Comparison of ENCODE assay signal across 14 mouse cellular contexts in genomic region chr8:93499437-93499836, GRCm38 (mm10). TPM values are rescaled to one million over a fixed set of nuclear protein-coding genes. Genes with fewer than 3 reads are reported as not detected.
DNase-seq lines count a peak whose midpoint lies in the region; ATAC-seq and TF ChIP-seq lines count a peak whose summit lies in the region.
"Had no signal": no experiment of that assay in that cellular context is flagged by ENCODE, and none has a peak within 500 bp of the region (broad histone marks: within the 10 kb centered on the region; RNA-seq: fewer than 3 reads in every experiment).

No protein-coding gene starts in this region.

- no peaks in the 10 kb centered on the region for H3K9me3 ChIP-seq in forebrain, embryonic 16.5 days (ENCODE audit: control insufficient read depth, low read length)
- no peaks in the 10 kb centered on the region for H3K9me3 ChIP-seq in forebrain, embryonic 14.5 days (replicated peaks; ENCODE audit: control insufficient read depth, low read length)
- no peaks in the 10 kb centered on the region for H3K9me3 ChIP-seq in midbrain, postnatal 0 days (ENCODE audit: low read length)
- H3K9me3 ChIP-seq: liver, embryonic 15.5 days; neural tube, embryonic 13.5 days had no signal

- H3K9ac ChIP-seq in forebrain, embryonic 16.5 days (replicated peaks; ENCODE audit: low read depth, low read length) = no peak overlapping the region
- H3K9ac ChIP-seq in forebrain, embryonic 14.5 days (ENCODE audit: low read length) = no peak overlapping the region
- H3K9ac ChIP-seq in midbrain, postnatal 0 days (replicated peaks; ENCODE audit: low read length, poor library complexity, severe bottlenecking) = no peak overlapping the region
- H3K9ac ChIP-seq: liver, embryonic 15.5 days; neural tube, embryonic 13.5 days had no signal

- H3K27ac ChIP-seq in forebrain, embryonic 16.5 days (ENCODE audit: low read length) = no peak overlapping the region
- no peak overlapping the region for H3K27ac ChIP-seq in forebrain, embryonic 14.5 days (ENCODE audit: low read depth, low read length)
- no peak overlapping the region for H3K27ac ChIP-seq in midbrain, postnatal 0 days (ENCODE audit: low read depth, low read length)
- H3K27ac ChIP-seq: liver, embryonic 15.5 days; neural tube, embryonic 13.5 days had no signal

- no peak for DNase-seq in forebrain, embryonic 14.5 days (ENCODE audit: low spot score)
- DNase-seq in lung, postnatal 14 days = peak; percentile 0
- no peak for DNase-seq in lung, adult 18-20 months
- DNase-seq in R1 (ENCODE audit: low read depth, low spot score) = peak; percentile 9
- DNase-seq in midbrain, postnatal 0 days (ENCODE audit: low spot score) = no peak
- DNase-seq in urinary bladder, postnatal 25 days (ENCODE audit: low spot score) = no peak
- DNase-seq: embryo, embryonic 11 days; kidney, adult 11 months; right cerebral cortex, postnatal 14 days had no signal

- no peak for ATAC-seq in forebrain, embryonic 16.5 days
- ATAC-seq in forebrain, embryonic 14.5 days = no peak
- no peak for ATAC-seq in midbrain, postnatal 0 days (ENCODE audit: low FRiP score)

- no peak for TF ChIP-seq CTCF in midbrain, postnatal 0 days (IDR thresholded peaks at IDR 0.05)

- no peaks in the 10 kb centered on the region for H3K4me1 ChIP-seq in forebrain, embryonic 16.5 days (replicated peaks; ENCODE audit: control insufficient read depth, insufficient read depth, low read length)
- H3K4me1 ChIP-seq in forebrain, embryonic 14.5 days (ENCODE audit: control insufficient read depth, insufficient read depth, low read length) = no peaks in the 10 kb centered on the region
- H3K4me1 ChIP-seq in midbrain, postnatal 0 days (ENCODE audit: insufficient read depth, low read length) = no peaks in the 10 kb centered on the region
- H3K4me1 ChIP-seq: liver, embryonic 15.5 days had no signal

- H3K4me3 ChIP-seq in forebrain, embryonic 16.5 days (replicated peaks; ENCODE audit: low read length) = no peak overlapping the region
- H3K4me3 ChIP-seq in forebrain, embryonic 14.5 days (ENCODE audit: low read depth, low read length) = no peak overlapping the region
- H3K4me3 ChIP-seq in midbrain, postnatal 0 days (ENCODE audit: low read depth, low read length) = no peak overlapping the region
- H3K4me3 ChIP-seq: liver, embryonic 15.5 days; neural tube, embryonic 13.5 days had no signal

- H3K27me3 ChIP-seq in forebrain, embryonic 16.5 days (replicated peaks; ENCODE audit: control insufficient read depth, insufficient read depth, low read length) = no peaks in the 10 kb centered on the region
- no peaks in the 10 kb centered on the region for H3K27me3 ChIP-seq in forebrain, embryonic 14.5 days (replicated peaks; ENCODE audit: control insufficient read depth, insufficient read depth, low read length)
- H3K27me3 ChIP-seq in midbrain, postnatal 0 days (ENCODE audit: insufficient read depth, low read length) = no peaks in the 10 kb centered on the region
- H3K27me3 ChIP-seq: liver, embryonic 15.5 days; neural tube, embryonic 13.5 days had no signal

- H3K36me3 ChIP-seq in forebrain, embryonic 16.5 days (ENCODE audit: control insufficient read depth, insufficient read depth) = no peaks in the 10 kb centered on the region
- H3K36me3 ChIP-seq in forebrain, embryonic 14.5 days (ENCODE audit: control insufficient read depth, insufficient read depth, low read length) = no peaks in the 10 kb centered on the region
- H3K36me3 ChIP-seq in midbrain, postnatal 0 days (ENCODE audit: insufficient read depth, low read length) = no peaks in the 10 kb centered on the region
- H3K36me3 ChIP-seq: liver, embryonic 15.5 days; neural tube, embryonic 13.5 days had no signal

- 34% methylated on average over 9 of the region's 9 CpGs for WGBS in forebrain, embryonic 16.5 days
- 27% methylated on average over 9 of the region's 9 CpGs for WGBS in forebrain, embryonic 14.5 days
- WGBS in midbrain, postnatal 0 days = 21% methylated on average over 9 of the region's 9 CpGs

- H3K4me2 ChIP-seq in forebrain, embryonic 16.5 days (ENCODE audit: low read length) = 0 out of 2 replicates have a peak overlapping the region, but pooled peaks have one; percentile 16
- no peak overlapping the region for H3K4me2 ChIP-seq in forebrain, embryonic 14.5 days (ENCODE audit: low read length)
- H3K4me2 ChIP-seq in midbrain, postnatal 0 days (ENCODE audit: low read depth, low read length, poor library complexity, severe bottlenecking) = peak overlapping the region; percentile 29; the same call in 1 of the 2 replicates
- H3K4me2 ChIP-seq: liver, embryonic 15.5 days; neural tube, embryonic 13.5 days had no signal

RNA-seq across cellular contexts. Expression of gene Ces5a, which starts 36.2 kb away (rescaled TPM):
- 0.75 and 0.88 TPM in 2 replicates for polyA plus RNA-seq in forebrain, embryonic 16.5 days (2015; fragmentation: Nextera tagmentation; extraction: Ambion mirVana)
- polyA plus RNA-seq in forebrain, embryonic 14.5 days (2014; fragmentation: Nextera tagmentation; extraction: Ambion mirVana) = 0.38 and 0.63 TPM in 2 replicates
- 0.61 and 0.77 TPM in 2 replicates for total RNA-seq in midbrain, postnatal 0 days (2014; rRNA removed)
- 0.38 and 0.59 TPM in 2 replicates for polyA plus RNA-seq in midbrain, postnatal 0 days (2015; fragmentation: Nextera tagmentation; extraction: Ambion mirVana)
- total RNA-seq: heart, postnatal 10 days; megakaryocyte progenitor cell, adult 5-6 weeks had no signal
- polyA plus RNA-seq: liver, embryonic 15.5 days had no signal

Comparison
In these comparisons a context has a peak if more than half of its experiments do, and no peak if none do; other contexts are left out.
1. DNase-seq: peak in lung, postnatal 14 days (single experiment) and R1 (single experiment); none in forebrain, embryonic 14.5 days (single experiment), lung, adult 18-20 months (0 of 2), midbrain, postnatal 0 days (single experiment) and urinary bladder, postnatal 25 days (single experiment).